Mouse (Mus musculus): ENCODE results near the gene Cdc5l.

DNA sequence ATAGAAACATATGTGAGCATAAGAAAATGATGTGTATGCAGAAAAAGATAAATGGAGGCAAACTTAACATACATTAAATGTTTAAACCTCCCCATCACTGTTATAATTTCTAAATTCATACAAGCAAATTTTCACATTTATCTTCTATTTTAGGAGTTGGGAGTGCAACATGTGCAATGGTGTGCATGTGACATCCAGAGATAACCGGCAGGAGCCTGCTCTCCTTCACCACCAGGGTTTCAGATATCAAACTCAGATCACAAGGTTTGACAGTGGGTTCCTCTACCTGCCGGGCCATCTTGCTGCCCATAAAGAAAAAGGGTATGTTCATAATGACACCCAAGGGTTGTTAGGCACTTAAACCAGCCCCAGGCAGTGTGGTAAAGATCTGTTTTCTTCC lies 16.1 kb downstream of the Cdc5l start:
- TF ChIP-seq POLR2A (IDR thresholded peaks at IDR 0.05; ENCODE audit: borderline replicate concordance, low read depth, low read length) (no peak), CTCF (IDR thresholded peaks at IDR 0.05; ENCODE audit: low read depth, low read length) (no peak)
